Mouse (Mus musculus) lung, postnatal 0 days (tissue): Measurements from ENCODE around the gene Prtg.

ENCODE experiments used
- CTCF ChIP-seq: IDR thresholded peaks from 2 replicates; pipeline ENCODE4 v1.5.1; 2016; ENCODE audit warnings: antibody characterized with exemption, mild to moderate bottlenecking
- EP300 ChIP-seq: IDR thresholded peaks from 2 replicates; pipeline ENCODE4 v1.6.1; 2016; ENCODE audit warnings: antibody characterized with exemption, mild to moderate bottlenecking, control low read depth

- TF ChIP-seq CTCF: no peak
- TF ChIP-seq EP300: no peak
Observed at GRCm38 (mm10) chr9:72797136-72797621, 9.5 kb upstream of the Prtg start.
